Mouse (Mus musculus): Measurements from ENCODE around the gene Lbhd2. TPM values are rescaled to one million over a fixed set of nuclear protein-coding genes. Genes with fewer than 3 reads are reported as not detected.

Gene Lbhd2
- total and polyA plus RNA-seq, 3 experiments = not detected

GRCm38 (mm10) chr12:111371905-111372304, 34.7 kb upstream of the Lbhd2 start:
- Histone ChIP-seq H3K4me3 (ENCODE audit: low read depth, low read length) (no peak overlapping the region), H3K9me3 (replicated peaks) (peaks cover 4% of the 10 kb centered on the region), H3K36me3 (replicated peaks) (no peaks in the 10 kb centered on the region), H3K4me1 (ENCODE audit: insufficient read depth, low read depth, low read length) (peaks cover 2% of the 10 kb centered on the region; the same call in 1 of the 2 replicates), H3K27me3 (ENCODE audit: insufficient read depth, low read length) (peaks cover 20% of the 10 kb centered on the region)
- no peak for ATAC-seq (ENCODE audit: extremely low read depth, insufficient number of reproducible peaks, low FRiP score, poor library complexity, severe bottlenecking)
- TF ChIP-seq GATA2 (IDR thresholded peaks at IDR 0.05; ENCODE audit: borderline replicate concordance, low read depth, low read length) = no peak
- no peak for TF ChIP-seq CTCF (IDR thresholded peaks at IDR 0.05; ENCODE audit: low read depth, low read length)
- TF ChIP-seq POLR2AphosphoS5 (IDR thresholded peaks at IDR 0.05; ENCODE audit: insufficient replicate concordance, low read depth, low read length) = no peak
- TF ChIP-seq TAL1 (conservative IDR thresholded peaks at IDR 0.05; ENCODE audit: low read depth, low read length) = no peak
- no peak for TF ChIP-seq GATA1 (IDR thresholded peaks at IDR 0.05; ENCODE audit: borderline replicate concordance, low read length)
- no peak for DNase-seq (ENCODE audit: low spot score)

- Histone ChIP-seq H3K9me3 (replicated peaks) (peaks cover 18% of the 10 kb centered on the region), H3K4me1 (ENCODE audit: insufficient read depth, low read depth, low read length) (no peaks in the 10 kb centered on the region), H3K27me3 (ENCODE audit: insufficient read depth, low read length) (peaks cover 16% of the 10 kb centered on the region), H3K4me3 (ENCODE audit: low read depth, low read length) (no peak overlapping the region), H3K36me3 (replicated peaks) (no peaks in the 10 kb centered on the region)
- DNase-seq (ENCODE audit: low spot score) = no peak
- TF ChIP-seq TAL1 (conservative IDR thresholded peaks at IDR 0.05; ENCODE audit: low read depth, low read length) = no peak
- ATAC-seq (ENCODE audit: extremely low read depth, insufficient number of reproducible peaks, low FRiP score, poor library complexity, severe bottlenecking) = no peak
These were observed 33.2 kb upstream of the Lbhd2 start for GRCm38 (mm10) chr12:111373411-111373810.

GRCm38 (mm10) chr12:111374727-111375126, 31.9 kb upstream of the Lbhd2 start:
- H3K27me3 ChIP-seq (ENCODE audit: insufficient read depth, low read length) = peaks cover 11% of the 10 kb centered on the region
- no peak overlapping the region for H3K4me3 ChIP-seq (ENCODE audit: low read depth, low read length)
- no peak for ATAC-seq (ENCODE audit: extremely low read depth, insufficient number of reproducible peaks, low FRiP score, poor library complexity, severe bottlenecking)
- no peak for DNase-seq (ENCODE audit: low spot score)
- no peaks in the 10 kb centered on the region for H3K36me3 ChIP-seq (replicated peaks)
- peaks cover 18% of the 10 kb centered on the region for H3K9me3 ChIP-seq (replicated peaks)
- no peak for TF ChIP-seq GATA2 (IDR thresholded peaks at IDR 0.05; ENCODE audit: borderline replicate concordance, low read depth, low read length)
- no peak for TF ChIP-seq CTCF (IDR thresholded peaks at IDR 0.05; ENCODE audit: low read depth, low read length)
- no peak for TF ChIP-seq GATA1 (IDR thresholded peaks at IDR 0.05; ENCODE audit: borderline replicate concordance, low read length)
- no peak for TF ChIP-seq TAL1 (conservative IDR thresholded peaks at IDR 0.05; ENCODE audit: low read depth, low read length)
- no peak for TF ChIP-seq POLR2AphosphoS5 (IDR thresholded peaks at IDR 0.05; ENCODE audit: insufficient replicate concordance, low read depth, low read length)
- H3K4me1 ChIP-seq (ENCODE audit: insufficient read depth, low read depth, low read length) = no peaks in the 10 kb centered on the region

DNA sequence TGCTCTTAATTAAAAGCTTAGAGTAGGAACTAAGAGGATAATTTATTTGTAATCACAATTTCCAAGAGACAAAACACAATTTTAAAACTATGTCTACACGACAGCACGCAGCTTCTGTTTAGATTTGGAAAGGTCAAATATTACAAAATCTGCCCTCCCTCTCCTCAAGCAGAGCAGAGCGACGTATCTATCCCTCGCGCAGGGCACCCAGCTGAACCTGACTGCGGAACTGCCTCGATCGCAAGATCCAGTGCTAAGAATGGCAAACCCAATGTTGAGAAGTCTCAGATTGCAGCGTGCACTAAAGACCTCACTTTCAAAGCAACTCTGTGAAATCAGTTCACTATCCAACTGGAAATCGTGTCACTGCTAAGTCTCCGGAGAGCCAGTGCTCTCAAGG, 31.1 kb upstream of the Lbhd2 start:
- TF ChIP-seq POLR2AphosphoS5 (IDR thresholded peaks at IDR 0.05; ENCODE audit: insufficient replicate concordance, low read depth, low read length) (no peak), GATA1 (IDR thresholded peaks at IDR 0.05; ENCODE audit: borderline replicate concordance, low read length) (no peak), CTCF (IDR thresholded peaks at IDR 0.05; ENCODE audit: low read depth, low read length) (no peak), TAL1 (conservative IDR thresholded peaks at IDR 0.05; ENCODE audit: low read depth, low read length) (no peak), GATA2 (IDR thresholded peaks at IDR 0.05; ENCODE audit: borderline replicate concordance, low read depth, low read length) (no peak)
- Histone ChIP-seq H3K4me3 (ENCODE audit: low read depth, low read length) (no peak overlapping the region), H3K9me3 (replicated peaks) (peaks cover 18% of the 10 kb centered on the region), H3K27me3 (ENCODE audit: insufficient read depth, low read length) (peaks cover 11% of the 10 kb centered on the region), H3K36me3 (replicated peaks) (no peaks in the 10 kb centered on the region), H3K4me1 (ENCODE audit: insufficient read depth, low read depth, low read length) (no peaks in the 10 kb centered on the region)
- DNase-seq (ENCODE audit: low spot score) (no peak), ATAC-seq (ENCODE audit: extremely low read depth, insufficient number of reproducible peaks, low FRiP score, poor library complexity, severe bottlenecking) (no peak)

GRCm38 (mm10) chr12:111376053-111376452, 30.6 kb upstream of the Lbhd2 start:
- ATAC-seq (ENCODE audit: extremely low read depth, insufficient number of reproducible peaks, low FRiP score, poor library complexity, severe bottlenecking) = no peak
- DNase-seq (ENCODE audit: low spot score) = no peak
- no peak for TF ChIP-seq GATA1 (IDR thresholded peaks at IDR 0.05; ENCODE audit: borderline replicate concordance, low read length)
- no peak for TF ChIP-seq POLR2AphosphoS5 (IDR thresholded peaks at IDR 0.05; ENCODE audit: insufficient replicate concordance, low read depth, low read length)
- no peak for TF ChIP-seq TAL1 (conservative IDR thresholded peaks at IDR 0.05; ENCODE audit: low read depth, low read length)
- no peak for TF ChIP-seq GATA2 (IDR thresholded peaks at IDR 0.05; ENCODE audit: borderline replicate concordance, low read depth, low read length)
- TF ChIP-seq CTCF (IDR thresholded peaks at IDR 0.05; ENCODE audit: low read depth, low read length) = no peak

DNA sequence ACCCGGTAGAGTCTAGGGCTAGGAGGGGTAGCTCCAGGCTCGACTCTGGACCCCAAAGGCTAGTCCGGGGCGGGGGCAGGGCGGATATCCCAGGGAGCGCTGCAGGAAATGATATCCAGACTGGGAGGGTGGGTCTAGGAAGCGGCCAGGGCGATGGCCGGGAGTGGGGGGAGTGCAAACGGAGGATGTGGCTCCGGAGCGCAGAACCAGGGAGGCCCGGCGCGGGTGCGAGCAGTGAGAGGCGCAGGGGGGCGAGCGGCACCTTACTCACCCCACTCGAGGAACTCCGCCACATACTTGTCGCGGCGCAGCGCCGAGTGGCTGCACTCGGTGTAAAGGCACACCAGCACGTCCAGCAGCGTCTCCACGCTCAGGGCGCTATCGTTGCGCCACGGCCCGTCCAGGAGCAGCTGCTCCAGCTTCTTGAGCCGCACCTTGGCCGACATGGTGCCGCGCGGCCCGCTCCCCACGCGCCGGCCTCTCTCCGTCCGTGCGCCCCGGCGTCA, 29.7 kb upstream of the Lbhd2 start:
- no peaks in the 10 kb centered on the region for H3K36me3 ChIP-seq (replicated peaks)
- TF ChIP-seq GATA2 (IDR thresholded peaks at IDR 0.05; ENCODE audit: borderline replicate concordance, low read depth, low read length) = no peak
- no peak for DNase-seq (ENCODE audit: low spot score)
- peaks cover 18% of the 10 kb centered on the region for H3K9me3 ChIP-seq (replicated peaks)
- peaks cover 6% of the 10 kb centered on the region; the same call in 1 of the 2 replicates for H3K27me3 ChIP-seq (ENCODE audit: insufficient read depth, low read length)
- no peak for ATAC-seq (ENCODE audit: extremely low read depth, insufficient number of reproducible peaks, low FRiP score, poor library complexity, severe bottlenecking)
- H3K4me1 ChIP-seq (ENCODE audit: insufficient read depth, low read depth, low read length) = no peaks in the 10 kb centered on the region
- H3K4me3 ChIP-seq (ENCODE audit: low read depth, low read length) = peak overlapping the region; percentile 40; the same call in 1 of the 2 replicates

More at GRCm38 (mm10) chr12:111376053-111376452, 30.6 kb upstream of the Lbhd2 start:
- Histone ChIP-seq H3K4me3 (ENCODE audit: low read depth, low read length) (no peak overlapping the region), H3K36me3 (replicated peaks) (no peaks in the 10 kb centered on the region), H3K27me3 (ENCODE audit: insufficient read depth, low read length) (peaks cover 9% of the 10 kb centered on the region; the same call in 1 of the 2 replicates), H3K4me1 (ENCODE audit: insufficient read depth, low read depth, low read length) (no peaks in the 10 kb centered on the region), H3K9me3 (replicated peaks) (peaks cover 18% of the 10 kb centered on the region)
